Mouse (Mus musculus) urinary bladder, postnatal 4 days (tissue): ENCODE data around the gene 1700003F12Rik.

Source experiments
- DNase-seq, 2 experiments: peaks; one replicate each; pipeline ENCODE4 v3.0.0; 2021 to 2022; ENCODE audit warnings: low spot score in 2 of 2

Gene 1700003F12Rik

DNA sequence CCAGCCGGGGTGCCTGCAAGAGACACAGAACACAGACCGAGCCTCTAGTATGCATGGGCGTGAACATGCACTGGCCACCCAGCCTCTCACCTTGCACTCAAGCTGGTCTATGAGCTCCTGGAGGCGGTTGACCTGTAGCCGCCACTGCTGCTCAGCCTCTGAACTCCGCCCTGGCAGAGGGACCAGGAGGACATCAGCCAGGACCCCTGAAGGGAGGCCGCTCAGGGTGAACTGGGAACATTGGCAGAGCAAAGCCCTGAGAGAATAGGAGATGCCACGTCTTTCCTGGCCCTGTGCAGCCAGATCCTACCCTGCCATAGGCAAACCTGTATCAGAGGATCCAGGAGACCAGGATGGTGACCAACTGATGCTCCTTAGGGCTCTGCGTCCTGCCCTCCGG lies at the start of gene 1700003F12Rik:
Gene 1700003F12Rik (plus strand): TSS at position 375 of the 400 bp plus-strand sequence.
- DNase-seq = no peak

DNA sequence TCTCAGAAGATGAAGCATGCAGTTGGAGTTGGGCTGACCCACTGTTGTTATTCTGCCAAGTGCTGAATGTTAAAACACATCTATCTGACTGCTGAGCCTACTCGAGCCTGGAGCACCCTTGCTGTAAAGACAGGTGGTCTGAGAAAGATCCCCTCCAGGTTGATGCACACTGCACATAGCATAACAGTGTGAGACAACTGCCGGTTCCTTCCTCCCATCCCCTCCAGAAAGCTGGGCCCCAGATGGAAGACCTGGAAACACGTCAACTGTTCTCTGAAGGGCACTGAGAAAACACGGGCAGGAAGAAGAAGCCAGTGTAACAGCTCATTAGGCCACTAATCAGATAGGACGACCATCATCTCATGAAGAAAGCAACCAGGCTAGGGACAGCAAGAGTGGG lies 48.3 kb upstream of the 1700003F12Rik start:
- DNase-seq = no peak

DNA sequence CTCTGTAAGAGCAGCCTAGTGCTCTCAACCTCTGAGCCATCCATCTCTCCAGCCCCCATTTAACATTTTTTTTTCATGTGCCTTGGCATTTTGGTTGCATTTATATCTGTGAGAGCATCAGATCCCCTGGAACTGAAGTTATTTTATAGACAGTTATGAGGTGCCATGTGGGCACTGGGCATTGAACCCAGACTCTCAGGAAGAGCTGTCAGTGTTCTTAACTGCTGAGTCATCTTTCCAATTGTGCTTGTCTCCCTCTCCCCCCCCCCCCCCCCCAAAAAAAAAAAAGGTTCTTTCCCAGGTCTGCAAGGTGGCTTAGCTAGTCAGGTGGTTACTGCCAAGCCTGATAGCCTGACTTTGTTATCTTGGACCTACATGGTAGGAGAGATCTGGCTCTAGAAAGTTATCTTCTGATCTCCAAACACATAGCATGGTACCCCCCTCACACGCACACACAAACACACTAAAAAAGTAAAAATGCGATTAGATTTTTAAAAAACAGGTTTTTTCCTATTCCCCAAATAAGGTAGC lies 47.1 kb upstream of the 1700003F12Rik start:
- DNase-seq = no peak

DNA sequence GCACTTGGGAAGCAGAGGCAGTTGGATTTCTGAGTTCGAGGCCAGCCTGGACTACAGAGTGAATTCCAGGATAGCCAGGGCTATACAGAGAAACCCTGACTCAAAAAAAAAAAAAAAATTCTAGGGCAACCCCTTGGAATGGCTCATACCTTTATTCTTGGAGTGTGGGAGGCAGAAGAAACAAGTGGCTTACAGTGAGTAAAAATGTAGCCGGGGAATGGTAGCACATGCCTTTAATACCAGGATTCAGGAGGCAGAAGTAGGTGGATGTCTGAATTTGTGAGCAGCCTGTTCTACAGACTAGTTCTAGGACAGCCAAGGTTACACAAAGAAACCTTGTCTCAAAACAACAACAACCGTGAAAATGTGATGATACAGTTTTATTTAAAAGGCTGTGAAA lies 46.1 kb upstream of the 1700003F12Rik start:
- no peak for DNase-seq

- DNase-seq = no peak
Observed at GRCm38 (mm10) chr2:154507076-154507475, 39.8 kb upstream of the 1700003F12Rik start.

- no peak for DNase-seq
Observed at GRCm38 (mm10) chr2:154507566-154508283, 39.2 kb upstream of the 1700003F12Rik start.

DNA sequence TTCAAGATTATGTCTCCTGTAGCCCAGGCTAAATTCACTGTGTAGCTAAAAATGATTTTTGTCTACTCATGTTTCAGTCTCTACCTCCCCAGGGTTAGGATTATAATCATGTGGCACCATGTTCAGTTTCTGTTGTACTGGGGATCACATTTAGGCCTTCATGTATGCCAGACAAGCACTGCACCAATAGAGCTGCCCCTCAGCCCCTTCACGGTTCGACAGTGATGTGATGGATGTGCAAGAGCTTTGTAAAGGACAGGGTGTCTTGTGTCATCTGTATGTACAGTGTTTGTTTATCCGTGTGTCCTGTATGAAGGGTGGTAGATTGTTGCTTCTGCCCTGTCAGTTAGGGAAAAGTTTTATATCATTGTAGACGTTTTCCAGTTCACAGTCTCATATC lies 38.4 kb upstream of the 1700003F12Rik start:
- DNase-seq = no peak

DNA sequence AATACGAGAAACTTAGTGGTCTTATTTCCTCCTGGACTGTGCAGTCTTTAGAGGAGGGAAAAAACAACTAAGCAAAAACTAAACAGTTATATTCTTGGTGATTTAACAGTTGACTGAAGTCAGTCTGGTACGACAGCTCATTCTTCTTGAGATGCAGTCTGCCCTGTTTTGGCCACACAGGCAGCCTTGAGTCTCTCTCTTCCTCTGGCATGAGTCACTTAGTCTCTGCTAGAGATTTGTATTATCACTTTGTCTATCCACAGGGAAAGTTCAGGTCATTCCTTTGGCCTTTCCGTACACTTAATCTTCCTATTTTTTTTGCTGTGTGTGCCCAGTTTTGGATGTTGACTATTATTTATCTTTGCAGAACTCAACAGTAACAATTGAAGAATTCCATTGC lies 36.7 kb upstream of the 1700003F12Rik start:
- no peak for DNase-seq

GRCm38 (mm10) chr2:154516944-154517343 lies 29.9 kb upstream of the 1700003F12Rik start:
- no peak for DNase-seq

DNA sequence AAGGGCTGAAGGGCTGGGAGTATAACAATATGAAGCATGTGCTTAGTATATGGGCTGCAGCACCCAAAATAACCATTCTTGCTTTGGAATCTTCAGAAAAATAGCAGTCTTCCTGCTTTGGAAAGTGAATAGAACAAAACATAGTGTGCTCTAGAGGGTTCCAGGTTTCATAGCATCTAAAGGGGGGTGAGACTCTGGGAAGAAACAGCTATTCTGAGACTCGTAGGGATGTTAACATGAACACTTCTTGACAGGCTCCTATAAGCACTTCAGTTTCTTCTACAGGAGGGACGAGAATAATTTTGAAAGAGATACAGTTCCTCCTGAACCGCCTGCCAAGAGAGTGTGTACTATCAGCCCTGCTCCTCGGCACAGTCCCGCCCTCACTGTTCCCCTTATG lies 29.5 kb upstream of the 1700003F12Rik start:
- DNase-seq = no peak

GRCm38 (mm10) chr2:154521449-154521848 lies 25.4 kb upstream of the 1700003F12Rik start:
- no peak for DNase-seq

GRCm38 (mm10) chr2:154522334-154522733 lies 24.6 kb upstream of the 1700003F12Rik start:
- no peak for DNase-seq

- no peak for DNase-seq
Observed at GRCm38 (mm10) chr2:154525285-154525684, 21.6 kb upstream of the 1700003F12Rik start.

DNA sequence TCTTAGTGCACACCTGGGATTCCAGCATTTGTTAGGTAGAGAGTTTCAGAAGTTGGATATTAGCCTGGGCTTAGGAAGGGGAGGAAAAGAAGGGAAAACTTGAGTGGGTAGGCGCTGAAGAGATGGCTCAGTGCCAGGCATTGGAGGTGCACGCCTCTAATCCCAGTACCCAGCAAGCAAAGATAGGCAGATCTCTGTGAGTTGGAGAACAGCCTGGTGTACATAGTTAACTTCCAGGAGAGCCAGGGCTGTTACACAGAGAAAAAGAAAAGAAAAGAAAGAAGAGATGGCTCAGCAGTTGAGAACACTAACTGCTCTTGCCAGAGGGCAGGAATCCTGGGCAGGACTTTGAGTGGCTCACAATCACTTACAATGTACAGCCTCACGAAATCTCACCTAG lies 20.4 kb upstream of the 1700003F12Rik start:
- no peak for DNase-seq

- DNase-seq = no peak
Observed at GRCm38 (mm10) chr2:154532888-154533287, 14.0 kb upstream of the 1700003F12Rik start.

GRCm38 (mm10) chr2:154534704-154535270 lies 12.1 kb upstream of the 1700003F12Rik start:
- no peak for DNase-seq

- no peak for DNase-seq
Observed at GRCm38 (mm10) chr2:154538310-154538709, 8.6 kb upstream of the 1700003F12Rik start.

GRCm38 (mm10) chr2:154538710-154539109 lies 8.2 kb upstream of the 1700003F12Rik start:
- no peak for DNase-seq

DNA sequence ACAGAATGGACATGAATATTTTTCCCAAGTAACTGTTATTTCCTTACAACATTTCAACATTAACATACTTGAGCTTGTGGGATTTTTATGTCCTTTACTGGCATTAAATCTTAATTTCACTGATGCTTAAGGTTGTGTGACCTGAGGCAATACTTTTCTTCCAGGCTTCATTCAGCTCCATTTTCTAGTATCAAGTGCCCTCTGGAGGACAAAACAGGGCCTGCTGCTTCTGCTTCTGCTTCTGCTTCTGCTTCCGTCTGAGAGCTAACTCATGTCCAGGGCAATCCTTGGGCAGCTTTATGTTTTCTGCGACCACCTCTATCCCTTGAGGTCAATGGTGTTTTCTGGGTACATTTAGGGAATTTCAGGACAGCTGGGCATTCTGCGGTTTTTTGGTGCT lies 7.2 kb upstream of the 1700003F12Rik start:
- DNase-seq = no peak

DNA sequence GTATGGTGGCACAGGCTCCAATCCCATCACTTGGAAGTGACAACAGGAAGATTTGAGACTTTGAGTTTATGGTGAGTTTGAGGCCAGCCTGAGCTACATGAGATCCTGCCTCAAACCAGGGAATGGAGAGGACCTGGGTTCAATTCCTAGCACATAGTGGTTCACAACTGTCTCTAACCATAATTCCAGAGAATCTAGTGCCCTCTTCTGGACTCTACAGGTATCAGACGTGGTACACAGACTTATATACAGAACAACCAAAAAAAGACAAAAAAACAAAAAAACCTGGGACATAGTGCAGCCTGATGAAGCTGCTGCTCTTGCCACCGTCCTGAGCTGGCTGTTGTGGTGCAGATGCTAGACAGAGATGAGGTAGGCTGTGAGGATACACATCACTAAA lies 5.3 kb upstream of the 1700003F12Rik start:
- DNase-seq = no peak

- no peak for DNase-seq
Observed at GRCm38 (mm10) chr2:154543567-154544347, 3.1 kb upstream of the 1700003F12Rik start.

- DNase-seq = no peak
Observed at GRCm38 (mm10) chr2:154548688-154549087, 1.8 kb downstream of the 1700003F12Rik start.
